Mouse (Mus musculus) liver, postnatal 0 days (tissue): ENCODE measurements at regions not wholly inside any gene's neighbourhood (a gene's known extent, or its start where the extent isn't known, plus 50 kb on each side); places are given as distances from the start of the nearest gene placed in this dataset.

Experiments
- CTCF ChIP-seq: sonication (generic); IDR thresholded peaks from 2 replicates; pipeline ENCODE4 v1.5.1; 2016; ENCODE audit warnings: antibody characterized with exemption, low read depth
- EP300 ChIP-seq: IDR thresholded peaks from 2 replicates; pipeline ENCODE4 v1.6.1; 2016; ENCODE audit warnings: antibody characterized with exemption, low read depth, mild to moderate bottlenecking

GRCm38 (mm10) chrX:43686635-43687034 is 95.7 kb downstream of the Tex13c1 start:
- TF ChIP-seq CTCF (no peak), EP300 (no peak)
